Mouse (Mus musculus) C2C12 (cell line): ENCODE measurements around the gene Map3k12.

Source experiments
- CTCF ChIP-seq: IDR thresholded peaks from one replicate; pipeline ENCODE4 v1.5.1; 2011; ENCODE audit not compliant: control insufficient read depth, insufficient read depth, insufficient read length
- FOSL1 ChIP-seq: IDR thresholded peaks from one replicate; pipeline ENCODE4 v1.8.0; 2011; ENCODE audit warnings: mild to moderate bottlenecking, low read length; ENCODE audit not compliant: poor library complexity, insufficient read depth, severe bottlenecking
- MYOD1 ChIP-seq: IDR thresholded peaks from one replicate; pipeline ENCODE4 v1.6.1; 2011; ENCODE audit warnings: low read depth; ENCODE audit not compliant: control insufficient read depth, insufficient read length

DNA sequence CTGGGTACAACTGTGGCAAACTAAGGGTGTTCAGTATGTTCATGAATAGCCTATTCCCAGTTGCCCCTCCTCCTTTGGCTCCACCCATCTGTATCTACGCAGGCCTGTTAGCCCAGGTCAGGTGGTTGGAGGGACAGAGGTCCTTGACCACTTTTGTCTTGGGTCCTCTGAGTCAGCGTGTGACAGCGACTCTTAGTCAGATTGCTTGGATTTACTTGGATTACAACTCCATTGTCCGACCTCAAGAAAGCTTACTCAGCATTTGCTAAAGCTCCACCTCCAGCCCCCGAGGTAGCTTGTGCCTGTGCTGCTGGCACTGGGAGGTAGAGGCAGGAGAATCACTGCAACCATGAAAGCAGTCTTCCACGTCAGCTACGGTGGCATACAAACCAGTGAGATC lies 65.9 kb downstream of the Map3k12 start:
- TF ChIP-seq CTCF: no peak
- TF ChIP-seq FOSL1: no peak
- TF ChIP-seq MYOD1: no peak
